Mouse (Mus musculus): ENCODE measurements at regions not wholly inside any gene's neighbourhood (a gene's known extent, or its start where the extent isn't known, plus 50 kb on each side); places are given as distances from the start of the nearest gene placed in this dataset.

GRCm38 (mm10) chr11:43344767-43345561 is 81.1 kb downstream of the Pttg1 start:
- no peak for TF ChIP-seq CTCF (IDR thresholded peaks at IDR 0.05; ENCODE audit: low read depth)
- TF ChIP-seq EP300 (IDR thresholded peaks at IDR 0.05; ENCODE audit: low read depth): no peak

Data from liver, postnatal 0 days (tissue).